8 mouse cellular contexts compared by ENCODE assay signal in the genomic region with DNA sequence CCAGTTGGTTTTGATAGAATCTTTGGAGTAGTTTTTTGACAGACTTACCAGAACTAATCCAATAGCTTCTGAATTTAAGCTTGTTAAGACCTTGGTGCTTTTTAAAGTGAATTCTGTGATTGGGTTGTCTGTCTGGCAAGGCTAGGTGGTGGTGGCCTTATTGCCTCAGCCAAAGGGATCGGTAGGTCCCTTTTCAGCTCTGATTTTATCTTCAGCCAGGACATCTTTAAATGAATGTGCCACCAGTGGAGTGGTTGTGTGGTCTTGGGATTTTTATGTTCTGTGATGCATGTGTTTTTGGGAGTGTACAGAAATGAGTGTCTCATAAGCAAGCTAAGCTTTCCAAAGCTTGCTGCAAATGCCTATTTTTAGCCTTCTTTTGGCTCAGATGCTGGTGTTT. TPM values are rescaled to one million over a fixed set of nuclear protein-coding genes. Genes with fewer than 3 reads are reported as not detected.
DNase-seq lines count a peak whose midpoint lies in the region; ATAC-seq lines count a peak whose summit lies in the region.

No protein-coding gene starts in this region.

- peak overlapping the region; percentile 89 for H3K4me2 ChIP-seq in kidney, embryonic 16.5 days (replicated peaks; ENCODE audit: low read depth, low read length)
- H3K4me2 ChIP-seq in intestine, embryonic 15.5 days (replicated peaks) = peak overlapping the region; percentile 63
- H3K4me2 ChIP-seq in neural tube, embryonic 12.5 days (replicated peaks) = peak overlapping the region; percentile 91

- no peak overlapping the region; the same call in 1 of the 2 replicates for H3K9ac ChIP-seq in kidney, embryonic 16.5 days (replicated peaks; ENCODE audit: low read length)
- H3K9ac ChIP-seq in intestine, embryonic 15.5 days = no peak overlapping the region
- H3K9ac ChIP-seq in neural tube, embryonic 12.5 days = no peak overlapping the region

- intact Hi-C loops in left cerebral cortex, postnatal 36 days (cut with DNase I) = loop anchor here (5.0 kb wide), 1 partner anchor 36 kb away; no protein-coding TSS in a partner anchor

- ATAC-seq in kidney, embryonic 16.5 days (ENCODE audit: low FRiP score, low TSS enrichment) = no peak
- no peak for ATAC-seq in intestine, embryonic 15.5 days
- no peak for ATAC-seq in neural tube, embryonic 12.5 days (ENCODE audit: low FRiP score, low read depth)

- H3K27ac ChIP-seq in kidney, embryonic 16.5 days (ENCODE audit: low read length) = no peak overlapping the region
- H3K27ac ChIP-seq in embryonic facial prominence, embryonic 10.5 days (replicated peaks) = no peak overlapping the region
- no peak overlapping the region for H3K27ac ChIP-seq in intestine, embryonic 15.5 days
- H3K27ac ChIP-seq in neural tube, embryonic 12.5 days = no peak overlapping the region

- no peak for DNase-seq in kidney, postnatal 36 days
- DNase-seq in embryonic facial prominence, embryonic 10.5 days (ENCODE audit: low spot score) = no peak
- DNase-seq in left cerebral cortex, postnatal 36 days (ENCODE audit: low spot score in 2 of 2) = no peak
- DNase-seq in right cerebral cortex, postnatal 25 days = no peak
- DNase-seq in right cerebral cortex, postnatal 4 days = no peak

- no peaks in the 10 kb centered on the region for H3K27me3 ChIP-seq in kidney, embryonic 16.5 days (ENCODE audit: insufficient read depth, low read length)
- H3K27me3 ChIP-seq in embryonic facial prominence, embryonic 10.5 days (replicated peaks; ENCODE audit: low read depth, poor library complexity, severe bottlenecking) = no peaks in the 10 kb centered on the region
- no peaks in the 10 kb centered on the region for H3K27me3 ChIP-seq in intestine, embryonic 15.5 days (replicated peaks)
- no peaks in the 10 kb centered on the region for H3K27me3 ChIP-seq in neural tube, embryonic 12.5 days (replicated peaks)

- H3K4me3 ChIP-seq in kidney, embryonic 16.5 days (ENCODE audit: low read length) = peak overlapping the region; percentile 99
- peak overlapping the region; percentile 99 for H3K4me3 ChIP-seq in embryonic facial prominence, embryonic 10.5 days
- H3K4me3 ChIP-seq in intestine, embryonic 15.5 days (replicated peaks) = 0 out of 2 replicates have a peak overlapping the region, but pooled peaks have one; percentile 99
- H3K4me3 ChIP-seq in neural tube, embryonic 12.5 days = no peak overlapping the region

- no peaks in the 10 kb centered on the region for H3K36me3 ChIP-seq in kidney, embryonic 16.5 days (ENCODE audit: insufficient read depth, low read length)
- H3K36me3 ChIP-seq in embryonic facial prominence, embryonic 10.5 days (replicated peaks) = no peaks in the 10 kb centered on the region
- H3K36me3 ChIP-seq in intestine, embryonic 15.5 days = no peaks in the 10 kb centered on the region
- no peaks in the 10 kb centered on the region for H3K36me3 ChIP-seq in neural tube, embryonic 12.5 days

- 46% methylated on average over 1 of the region's 1 CpGs for WGBS in kidney, embryonic 16.5 days
- 48% methylated on average over 1 of the region's 1 CpGs for WGBS in embryonic facial prominence, embryonic 10.5 days
- WGBS in intestine, embryonic 15.5 days = 35% methylated on average over 1 of the region's 1 CpGs
- WGBS in neural tube, embryonic 12.5 days = 48% methylated on average over 1 of the region's 1 CpGs

- H3K9me3 ChIP-seq in kidney, embryonic 16.5 days (ENCODE audit: low read length) = no peaks in the 10 kb centered on the region
- H3K9me3 ChIP-seq in embryonic facial prominence, embryonic 10.5 days = no peaks in the 10 kb centered on the region
- no peaks in the 10 kb centered on the region for H3K9me3 ChIP-seq in intestine, embryonic 15.5 days
- no peaks in the 10 kb centered on the region for H3K9me3 ChIP-seq in neural tube, embryonic 12.5 days

- H3K4me1 ChIP-seq in kidney, embryonic 16.5 days (ENCODE audit: insufficient read depth, low read length) = peaks cover 48% of the 10 kb centered on the region
- H3K4me1 ChIP-seq in embryonic facial prominence, embryonic 10.5 days = peaks cover 32% of the 10 kb centered on the region
- peaks cover 23% of the 10 kb centered on the region for H3K4me1 ChIP-seq in intestine, embryonic 15.5 days (replicated peaks)
- peaks cover 22% of the 10 kb centered on the region for H3K4me1 ChIP-seq in neural tube, embryonic 12.5 days

RNA-seq across cellular contexts. Expression of a gene that starts 2.1 kb away (rescaled TPM):
- polyA plus RNA-seq in kidney, embryonic 16.5 days (2015; fragmentation: Nextera tagmentation; extraction: Ambion mirVana) = 18.3 and 19.1 TPM in 2 replicates
- polyA plus RNA-seq in embryonic facial prominence, embryonic 10.5 days (2016; fragmentation: Nextera tagmentation; extraction: Ambion mirVana) = 17.2 and 18.6 TPM in 2 replicates
- 21.1 and 23.5 TPM in 2 replicates for polyA plus RNA-seq in intestine, embryonic 15.5 days (2015; fragmentation: Nextera tagmentation; extraction: Ambion mirVana)
- polyA plus RNA-seq in neural tube, embryonic 12.5 days (2016; fragmentation: Nextera tagmentation; extraction: Ambion mirVana) = 19.9 and 21.3 TPM in 2 replicates
- 10 to 100 TPM; 84.8 to 92.3 TPM for total RNA-seq in left cerebral cortex, postnatal 36 days (2021)
